Mouse (Mus musculus): ENCODE data around the gene Usf3. TPM values are rescaled to one million over a fixed set of nuclear protein-coding genes. Genes with fewer than 3 reads are reported as not detected.

Usf3 gene
- polyA plus RNA-seq (2014; fragmentation: Illumina TruSeq; extraction: RNeasy Lipid Tissue Mini Kit (QIAGEN cat#74804); ENCODE audit: low read depth, low replicate concordance) = 13.5 TPM

GRCm38 (mm10) chr16:44173155-44173941, at the start of gene Usf3:
Usf3 (plus strand) TSS chr16:44173246.

GRCm38 (mm10) chr16:44139536-44140185, 33.4 kb upstream of the Usf3 start, which contains the start of the genes Atp6v1a and Naa50:
Atp6v1a (minus strand) TSS chr16:44139705.
Naa50 (plus strand) TSS chr16:44139830.

Other genes starting within 250 kb of the Usf3 start
- 4.8 TPM for gene Qtrt2, start 246.4 kb upstream of the Usf3 start, polyA plus RNA-seq (2014; fragmentation: Illumina TruSeq; extraction: RNeasy Lipid Tissue Mini Kit (QIAGEN cat#74804); ENCODE audit: low read depth, low replicate concordance)
- 0.24 TPM for gene Zdhhc23, start 193.5 kb upstream of the Usf3 start, polyA plus RNA-seq (2014; fragmentation: Illumina TruSeq; extraction: RNeasy Lipid Tissue Mini Kit (QIAGEN cat#74804); ENCODE audit: low read depth, low replicate concordance)
- gene Gramd1c, start 109.9 kb upstream of the Usf3 start, polyA plus RNA-seq (2014; fragmentation: Illumina TruSeq; extraction: RNeasy Lipid Tissue Mini Kit (QIAGEN cat#74804); ENCODE audit: low read depth, low replicate concordance) = 77.9 TPM
- gene Atp6v1a, start 33.5 kb upstream of the Usf3 start, polyA plus RNA-seq (2014; fragmentation: Illumina TruSeq; extraction: RNeasy Lipid Tissue Mini Kit (QIAGEN cat#74804); ENCODE audit: low read depth, low replicate concordance) = 46.9 TPM
- 123 TPM for gene Naa50, start 33.4 kb upstream of the Usf3 start, polyA plus RNA-seq (2014; fragmentation: Illumina TruSeq; extraction: RNeasy Lipid Tissue Mini Kit (QIAGEN cat#74804); ENCODE audit: low read depth, low replicate concordance)
- not detected for gene Sidt1, start 159.9 kb downstream of the Usf3 start, polyA plus RNA-seq (2014; fragmentation: Illumina TruSeq; extraction: RNeasy Lipid Tissue Mini Kit (QIAGEN cat#74804); ENCODE audit: low read depth, low replicate concordance)
- 4.3 TPM for gene Spice1, start 173.9 kb downstream of the Usf3 start, polyA plus RNA-seq (2014; fragmentation: Illumina TruSeq; extraction: RNeasy Lipid Tissue Mini Kit (QIAGEN cat#74804); ENCODE audit: low read depth, low replicate concordance)
- not detected for gene Cfap44, start 221.6 kb downstream of the Usf3 start, polyA plus RNA-seq (2014; fragmentation: Illumina TruSeq; extraction: RNeasy Lipid Tissue Mini Kit (QIAGEN cat#74804); ENCODE audit: low read depth, low replicate concordance)